Mouse (Mus musculus) MEL (cell line): Measurements from ENCODE around the gene Lama5.

Source experiments
- CTCF ChIP-seq, 3 experiments: IDR thresholded peaks in 2 of 3; conservative IDR thresholded peaks in 1 of 3; 2 replicates each; pipeline ENCODE4 v1.5.1; 2011 to 2012; ENCODE audit warnings: low read length in 3 of 3, low read depth in 2 of 3, mild to moderate bottlenecking in 2 of 3, improper control_type of control experiment in 1 of 3, inconsistent platforms in 1 of 3, mixed read lengths in 1 of 3, moderate library complexity in 1 of 3; ENCODE audit not compliant: control insufficient read depth in 1 of 3, insufficient read depth in 1 of 3, poor library complexity in 1 of 3, severe bottlenecking in 1 of 3
- EP300 ChIP-seq, 2 experiments: IDR thresholded peaks; 2 replicates each; pipeline ENCODE4 v1.6.1; 2011; ENCODE audit warnings: improper control_type of control experiment in 2 of 2, low read length in 2 of 2, low read depth in 1 of 2, mild to moderate bottlenecking in 1 of 2
- JUND ChIP-seq: IDR thresholded peaks from 2 replicates; pipeline ENCODE4 v1.6.1; 2011; ENCODE audit warnings: low read depth, mild to moderate bottlenecking, improper control_type of control experiment, low read length
- MYC ChIP-seq: IDR thresholded peaks from 2 replicates; pipeline ENCODE4 v1.6.1; 2011; ENCODE audit warnings: low read depth, mild to moderate bottlenecking, low read length, improper control_type of control experiment, moderate library complexity
- NELFE ChIP-seq: IDR thresholded peaks from 2 replicates; pipeline ENCODE4 v1.6.1; 2011; ENCODE audit warnings: low read depth, low read length, improper control_type of control experiment

DNA sequence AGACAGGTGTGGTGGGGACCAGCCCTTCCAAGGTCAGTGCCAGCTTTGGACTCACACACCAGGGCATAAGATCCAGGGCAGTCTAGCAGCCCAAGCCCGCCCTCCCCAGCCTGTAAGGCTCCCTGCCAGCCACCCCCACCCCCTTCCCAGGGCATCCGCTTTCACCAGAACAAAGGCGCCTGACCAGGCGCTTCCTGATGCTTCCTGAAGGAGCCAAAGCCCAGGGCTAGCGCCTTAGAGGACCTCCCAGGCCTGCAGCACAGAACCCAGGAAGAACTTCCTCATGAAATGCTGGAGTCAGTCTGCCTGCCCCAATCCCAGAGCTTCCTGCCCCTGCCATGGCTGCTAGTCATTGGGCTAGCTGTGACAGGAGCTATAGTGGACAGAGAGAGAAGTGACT lies 7.0 kb downstream of the Lama5 start:
- no peak for TF ChIP-seq MYC
- no peak for TF ChIP-seq JUND
- no peak for TF ChIP-seq CTCF (IDR thresholded peaks at IDR 0.05 in 2 of 3, conservative IDR thresholded peaks at IDR 0.05 in 1 of 3; ENCODE audit: control insufficient read depth in 1 of 3, insufficient read depth in 1 of 3, low read depth in 2 of 3, low read length in 3 of 3, poor library complexity in 1 of 3, severe bottlenecking in 1 of 3)
- TF ChIP-seq NELFE, result no peak
- TF ChIP-seq EP300 (IDR thresholded peaks at IDR 0.05; ENCODE audit: low read depth in 1 of 2, low read length in 2 of 2), result no peak
